Mouse (Mus musculus): ENCODE data around the gene Gga2.

DNA sequence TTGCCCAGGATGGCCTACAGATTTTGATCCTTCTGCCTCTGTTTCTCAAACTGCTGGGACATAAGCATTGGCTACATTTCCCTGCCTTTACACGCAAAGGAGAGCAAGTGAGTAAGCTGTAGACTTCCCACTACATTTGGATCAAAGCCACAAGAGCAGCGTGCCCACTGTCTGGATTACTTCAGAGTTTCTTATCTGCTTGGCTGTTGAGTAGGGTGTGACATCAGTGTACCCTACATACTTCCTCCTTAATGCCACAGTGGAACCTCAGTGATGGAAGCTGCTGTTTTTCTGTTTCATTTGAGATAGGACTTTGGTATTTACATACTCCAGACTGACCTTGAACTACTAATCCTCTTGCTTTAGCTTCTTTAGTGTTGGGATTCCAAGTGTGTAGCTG, 25.8 kb upstream of the Gga2 start:
- TF ChIP-seq CTCF (IDR thresholded peaks at IDR 0.05; ENCODE audit: low read depth, low read length) (no peak), POLR2A (IDR thresholded peaks at IDR 0.05; ENCODE audit: borderline replicate concordance, low read depth, low read length) (no peak)

All from bone marrow macrophage, adult 2 months (primary cell).